Mouse (Mus musculus): ENCODE data around the gene Zfp462.

Zfp462 gene

DNA sequence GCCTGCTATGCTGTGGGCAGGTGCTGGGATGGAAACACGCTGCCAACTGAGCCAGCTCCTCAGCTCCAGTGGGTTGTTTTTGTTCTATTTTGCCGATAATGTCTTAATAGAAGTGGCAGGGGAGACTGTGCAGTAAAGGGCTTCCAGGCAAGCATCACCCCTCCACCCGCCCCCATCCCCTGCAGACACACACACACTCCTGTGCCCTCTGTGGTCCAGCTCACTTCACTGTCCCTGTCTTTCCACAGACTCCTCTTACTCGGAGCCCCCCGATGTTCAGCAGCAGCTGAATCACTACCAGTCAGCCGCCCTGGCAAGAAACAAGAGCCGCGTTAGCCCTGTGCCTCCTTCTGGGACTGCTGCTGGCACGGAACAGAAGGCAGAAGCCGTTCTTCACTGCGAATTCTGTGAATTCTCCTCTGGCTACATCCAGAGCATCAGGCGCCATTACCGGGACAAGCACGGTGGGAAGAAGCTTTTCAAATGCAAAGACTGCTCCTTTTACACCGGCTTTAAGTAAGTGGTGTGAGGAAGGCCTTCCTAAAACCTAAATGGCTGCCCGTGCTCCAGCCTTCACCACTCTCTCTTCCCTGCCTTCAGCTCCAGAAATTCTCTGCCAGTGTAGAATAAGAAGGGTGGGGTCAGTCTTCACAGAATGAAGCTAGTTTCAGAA lies 105.2 kb downstream of the Zfp462 start:
- DNase-seq (ENCODE audit: low spot score) = no peak

DNA sequence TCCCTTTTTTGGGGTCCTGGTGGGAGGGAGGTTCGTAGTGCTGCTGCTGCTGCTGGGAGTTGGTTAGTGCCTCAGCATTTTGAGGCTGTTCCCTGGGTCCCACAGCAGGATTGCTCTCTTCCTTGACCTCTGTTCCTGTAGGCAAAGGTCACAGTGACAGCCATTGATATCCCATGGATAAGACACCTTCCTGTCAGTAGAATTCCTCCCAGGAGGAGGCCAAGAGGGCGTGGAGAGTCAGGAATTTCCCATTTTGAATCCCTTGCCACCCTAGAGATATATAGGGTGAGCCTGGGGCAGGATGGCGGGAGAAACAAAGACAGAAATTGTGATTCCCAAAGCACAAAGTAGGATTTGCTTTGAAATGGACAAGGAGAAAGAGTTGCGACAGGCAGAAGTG lies 106.5 kb downstream of the Zfp462 start:
- DNase-seq (ENCODE audit: low spot score) = no peak

DNA sequence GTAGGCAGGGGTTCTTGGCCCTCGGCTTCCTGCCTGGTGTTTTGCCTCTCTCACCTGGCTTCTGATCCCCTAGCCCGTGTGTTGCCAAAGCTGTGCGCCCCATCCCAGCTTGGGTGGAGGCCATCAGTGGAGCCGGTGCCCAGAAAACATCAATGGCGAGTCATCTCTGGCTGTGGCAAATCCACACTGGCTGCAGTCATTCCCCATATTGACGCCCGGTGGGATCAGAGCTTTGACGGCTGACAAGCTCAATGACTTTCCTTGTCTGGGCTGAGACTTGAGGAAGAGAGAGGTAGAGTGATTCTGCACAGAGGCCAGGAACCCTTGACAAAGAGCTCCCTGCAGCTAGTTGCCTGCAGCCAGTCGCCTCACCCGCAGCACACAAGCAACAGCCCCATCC lies 107.8 kb downstream of the Zfp462 start:
- no peak for DNase-seq (ENCODE audit: low spot score)

DNA sequence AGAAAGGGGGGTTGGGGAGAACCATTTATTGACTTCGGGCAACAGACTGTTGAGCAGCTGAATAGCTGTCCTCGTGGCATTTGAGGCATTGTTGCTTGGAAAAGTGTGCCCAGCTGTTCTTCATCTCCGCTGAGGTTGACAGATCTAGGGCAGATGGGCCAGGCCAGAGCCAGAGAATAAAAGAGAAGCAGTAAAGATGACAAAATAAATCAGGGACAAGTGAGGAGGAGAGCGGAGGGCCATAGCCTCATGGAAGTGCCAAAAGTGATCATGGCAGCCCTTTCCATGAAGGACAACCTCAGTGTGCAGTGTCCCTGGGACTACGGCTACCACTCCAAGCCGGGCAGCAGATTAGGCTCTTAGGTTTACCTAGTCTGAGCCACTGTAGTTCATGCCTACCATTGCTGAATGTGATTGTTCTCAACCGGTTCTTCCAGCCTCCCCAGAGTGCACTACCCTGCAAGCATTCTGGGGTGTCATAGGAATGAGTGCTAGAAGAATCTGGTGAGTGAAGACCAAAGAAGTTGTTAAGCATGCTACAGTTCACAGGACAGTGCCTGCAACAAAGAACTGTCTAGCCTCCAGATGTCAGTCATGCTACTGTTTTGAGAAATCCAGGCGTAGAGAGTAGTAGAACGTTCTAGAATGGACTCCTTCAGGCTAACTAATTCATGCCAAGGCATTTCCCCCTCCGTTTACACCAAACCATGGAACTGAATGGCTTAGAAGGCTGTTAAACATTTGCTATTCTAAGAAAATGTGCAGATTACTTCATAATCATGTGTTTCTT lies 113.0 kb downstream of the Zfp462 start:
- no peak for DNase-seq (ENCODE audit: low spot score)

DNA sequence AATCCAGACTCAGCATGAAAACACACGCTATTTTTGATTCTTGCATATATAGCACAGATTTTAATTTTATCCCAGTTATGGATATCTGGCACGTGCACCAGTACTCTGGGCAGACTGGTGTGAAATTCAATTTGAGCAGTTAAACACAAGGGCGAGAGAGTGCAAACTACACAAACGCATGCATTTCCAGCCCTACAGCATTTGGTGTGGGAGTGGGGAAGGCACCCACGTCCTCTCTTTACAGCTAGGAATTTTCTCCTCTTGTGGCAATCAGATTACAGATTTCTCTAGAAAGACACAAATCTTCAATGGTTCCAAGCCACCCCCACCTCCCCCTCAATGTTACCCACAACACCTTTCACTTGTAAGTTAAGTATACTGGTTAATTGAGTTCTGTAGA lies 114.1 kb downstream of the Zfp462 start:
- DNase-seq (ENCODE audit: low spot score) = no peak

DNA sequence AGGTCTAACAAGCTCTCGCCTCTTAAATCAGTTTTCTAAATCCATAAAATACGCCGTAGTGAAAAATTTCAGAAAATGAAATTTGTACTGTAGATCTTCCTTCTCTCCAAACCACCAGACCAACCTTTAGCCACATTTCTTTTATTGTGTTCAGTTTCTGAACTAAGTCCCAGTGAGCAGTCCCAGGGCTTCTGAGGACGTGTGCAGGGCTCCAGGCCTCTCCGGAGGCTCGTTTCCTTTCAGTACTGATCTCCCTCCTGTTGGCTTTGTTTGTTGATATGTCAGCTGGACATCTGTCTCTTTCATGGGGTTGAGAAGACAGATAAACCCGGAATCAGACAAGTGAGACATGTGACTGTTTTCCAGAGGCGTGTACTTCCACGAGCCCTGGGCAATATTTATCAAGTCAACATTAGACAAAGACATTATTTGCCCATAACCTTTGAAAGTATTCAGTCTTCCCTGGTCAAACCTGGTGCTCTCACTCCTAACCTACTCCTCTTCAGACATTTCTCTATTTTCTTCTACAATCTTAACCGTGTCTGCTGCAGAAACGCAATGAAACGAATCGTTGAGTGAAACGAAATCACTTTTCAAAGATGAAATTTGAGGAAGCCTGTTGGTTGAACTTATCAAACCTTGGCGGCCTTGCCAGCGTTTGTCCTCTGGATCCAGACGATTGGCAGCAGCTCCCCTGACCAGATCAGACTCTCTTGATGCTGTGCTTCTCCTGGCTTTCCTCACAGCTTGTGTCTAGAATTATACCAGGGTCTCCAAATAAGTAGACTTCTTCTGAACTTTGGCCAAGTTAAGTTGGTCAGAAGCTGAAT lies 121.7 kb downstream of the Zfp462 start:
- no peak for DNase-seq (ENCODE audit: low spot score)

DNA sequence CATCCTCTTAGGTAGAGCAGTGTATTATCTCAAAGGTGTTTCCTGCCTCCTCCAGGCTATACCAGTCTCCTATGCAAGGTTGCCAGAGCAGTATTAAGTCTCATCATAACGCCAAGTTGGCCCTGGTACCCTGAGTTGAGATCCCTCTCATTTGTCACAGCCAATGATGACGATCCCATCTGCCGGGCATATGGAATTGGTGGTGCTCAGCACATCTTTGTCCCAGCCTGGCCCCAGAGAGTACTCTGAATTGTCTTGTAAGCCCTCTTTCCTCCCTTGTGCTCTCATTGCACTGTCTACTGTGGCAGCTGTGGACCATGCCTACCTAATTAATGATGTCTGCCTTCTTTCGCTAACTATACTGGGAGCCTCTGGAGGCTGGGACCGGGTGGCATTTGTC lies 126.7 kb downstream of the Zfp462 start:
- DNase-seq (ENCODE audit: low spot score) = no peak

DNA sequence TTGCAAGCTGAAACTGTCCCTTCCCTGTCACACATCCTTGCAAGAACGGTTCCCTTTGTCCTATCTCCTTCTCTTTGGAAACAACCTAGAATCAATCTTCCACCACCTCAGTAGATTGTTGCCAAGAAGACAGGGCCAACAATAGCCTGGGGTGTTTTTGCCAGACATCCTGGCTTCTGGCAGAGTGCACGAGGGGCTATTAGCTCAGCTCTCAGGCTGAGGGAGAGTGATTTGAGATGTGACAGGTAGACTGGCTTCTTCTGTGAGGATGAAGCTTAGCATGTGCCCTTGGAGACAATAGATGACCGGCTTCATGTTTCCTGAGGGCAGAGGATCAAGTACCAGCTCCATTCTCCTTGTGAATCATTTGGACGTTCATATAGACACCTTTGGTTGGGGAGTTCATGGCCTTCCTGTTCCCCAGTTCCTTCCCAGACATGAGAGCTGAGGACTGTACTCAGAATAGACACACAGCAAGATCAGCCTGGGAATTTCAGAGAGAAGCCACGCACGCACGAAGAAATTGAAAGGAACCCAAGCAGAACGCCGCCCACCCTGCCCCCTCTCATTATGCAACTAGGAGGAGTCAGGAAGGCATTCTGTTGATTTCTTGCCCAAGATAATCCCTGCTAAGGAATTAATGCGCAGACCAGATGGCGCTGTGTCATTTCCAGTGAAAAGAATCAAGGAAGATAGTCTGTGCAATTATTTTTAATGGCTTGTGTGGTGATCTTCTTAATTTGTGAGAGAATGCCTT lies 132.5 kb downstream of the Zfp462 start:
- DNase-seq (ENCODE audit: low spot score) = no peak

DNA sequence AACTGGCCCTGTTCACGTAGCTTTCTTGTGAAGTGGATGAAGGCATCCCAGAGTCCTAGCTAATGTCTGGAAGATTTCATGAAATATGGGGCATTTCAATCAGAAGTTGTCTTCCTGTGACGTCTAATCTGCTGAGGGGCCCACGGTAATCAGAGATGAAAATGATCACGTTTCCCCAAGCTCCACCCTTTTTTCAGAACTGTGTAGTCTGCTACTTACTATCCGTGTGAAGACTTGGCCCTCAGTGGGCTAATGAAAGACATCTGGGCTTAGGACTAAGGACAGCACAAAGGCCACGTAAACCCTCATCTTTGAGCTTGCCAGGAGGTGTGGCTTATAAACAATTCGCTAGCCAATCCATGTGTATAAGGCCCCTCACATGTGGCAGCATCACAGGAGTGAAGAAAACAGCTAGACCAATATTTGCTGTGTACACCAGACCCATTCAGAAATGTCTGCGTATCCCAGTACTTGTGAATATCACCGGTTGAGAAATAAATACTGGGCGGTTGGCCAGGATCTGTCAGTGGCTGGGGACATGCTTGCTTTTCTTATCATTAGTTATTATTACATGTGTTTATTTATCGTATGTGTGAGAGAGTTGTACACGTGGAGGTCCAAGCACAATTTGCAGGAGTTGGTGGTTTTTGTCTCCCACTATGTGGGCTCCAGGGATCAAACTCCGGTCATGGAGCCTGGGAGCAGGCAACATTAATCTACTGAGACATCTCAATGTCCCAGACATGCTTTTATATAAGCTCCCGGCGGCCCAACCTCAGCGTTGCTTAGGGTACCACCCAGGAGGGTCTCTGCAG lies 133.3 kb downstream of the Zfp462 start:
- DNase-seq (ENCODE audit: low spot score) = no peak

DNA sequence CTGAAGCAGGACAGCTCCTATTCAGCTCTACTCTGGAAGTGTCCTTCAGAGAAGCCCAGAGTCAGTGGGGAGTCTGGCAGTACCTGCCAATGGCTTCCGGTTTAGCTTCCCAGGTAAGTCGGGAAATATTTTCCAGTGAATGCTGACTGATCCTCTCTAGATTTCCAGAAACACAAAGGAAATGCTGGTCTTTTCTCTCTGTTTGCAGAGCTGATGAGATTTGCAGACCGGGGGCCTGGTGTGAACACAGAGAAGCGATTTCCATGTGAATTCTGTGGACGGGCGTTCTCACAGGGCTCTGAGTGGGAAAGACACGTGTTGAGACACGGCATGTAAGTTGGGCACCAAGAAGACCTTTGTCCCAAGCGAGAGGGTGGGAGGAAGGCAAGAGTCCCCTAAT lies 134.2 kb downstream of the Zfp462 start:
- no peak for DNase-seq (ENCODE audit: low spot score)

DNA sequence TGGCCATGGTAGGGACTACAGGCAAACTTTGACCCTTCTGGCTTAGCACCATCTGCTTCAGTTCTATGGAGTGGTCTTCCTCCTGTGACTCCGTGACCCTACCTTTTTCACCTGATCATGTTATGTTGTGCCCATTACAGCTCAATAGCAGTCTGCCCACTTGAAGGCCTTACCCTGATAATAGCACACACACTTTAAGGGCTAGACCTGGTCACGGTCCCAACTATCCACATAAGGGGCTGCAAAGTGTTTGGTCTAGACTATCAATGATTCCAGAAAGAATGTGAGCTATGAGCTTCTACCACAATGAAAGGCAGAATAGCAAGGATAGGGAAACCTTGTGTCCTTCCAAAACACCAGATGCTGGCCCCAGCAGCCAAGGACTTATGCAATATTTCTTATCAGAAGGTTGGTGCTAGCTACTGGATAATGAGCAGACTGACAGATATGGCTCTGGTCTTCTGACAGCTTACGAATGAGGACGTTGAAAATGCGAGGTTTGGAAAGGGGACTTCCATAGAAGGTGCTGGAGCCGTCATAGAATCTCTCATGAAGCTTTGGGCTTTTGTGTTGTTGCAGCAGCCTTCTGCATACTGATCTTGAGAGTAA lies 139.3 kb downstream of the Zfp462 start:
- no peak for DNase-seq (ENCODE audit: low spot score)

DNA sequence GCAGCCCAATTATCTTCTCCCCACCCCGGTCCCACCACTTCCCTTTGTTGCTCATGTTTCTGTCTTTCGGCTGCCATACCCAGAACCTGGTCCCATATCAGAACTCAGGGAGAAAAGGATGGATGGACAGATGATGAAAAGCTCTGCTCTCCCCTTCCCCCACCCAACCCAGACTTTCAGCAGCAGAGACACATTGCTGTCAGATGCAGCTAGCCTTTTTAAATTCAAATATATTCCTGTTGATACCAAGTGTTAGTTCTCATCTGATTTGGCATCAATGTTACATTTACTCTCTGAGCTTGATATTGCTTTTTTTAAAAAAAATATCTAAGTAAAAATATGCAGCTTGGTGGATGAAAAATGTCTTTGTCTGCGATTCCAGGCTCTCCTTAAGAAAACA lies 143.3 kb downstream of the Zfp462 start:
- DNase-seq (ENCODE audit: low spot score) = no peak

DNA sequence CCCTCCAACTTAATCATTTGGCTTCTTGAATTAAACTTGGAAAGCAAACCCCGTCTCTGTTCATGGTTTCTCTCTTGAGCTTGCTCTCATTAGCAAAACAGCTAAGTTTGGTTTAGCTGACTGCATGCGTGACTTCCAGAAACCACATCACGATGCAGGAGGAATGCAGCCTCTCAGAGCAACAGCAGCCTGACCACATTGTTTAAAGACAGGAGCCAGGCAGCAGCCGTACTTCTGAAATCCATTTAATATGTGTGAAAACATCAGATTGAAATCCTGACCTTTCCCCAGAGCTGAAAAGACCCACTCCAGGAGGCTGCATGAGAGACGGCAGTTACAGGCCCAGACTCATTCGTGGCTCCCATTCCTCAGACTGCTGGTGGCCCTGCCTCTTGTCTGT lies 144.1 kb downstream of the Zfp462 start:
- no peak for DNase-seq (ENCODE audit: low spot score)

DNA sequence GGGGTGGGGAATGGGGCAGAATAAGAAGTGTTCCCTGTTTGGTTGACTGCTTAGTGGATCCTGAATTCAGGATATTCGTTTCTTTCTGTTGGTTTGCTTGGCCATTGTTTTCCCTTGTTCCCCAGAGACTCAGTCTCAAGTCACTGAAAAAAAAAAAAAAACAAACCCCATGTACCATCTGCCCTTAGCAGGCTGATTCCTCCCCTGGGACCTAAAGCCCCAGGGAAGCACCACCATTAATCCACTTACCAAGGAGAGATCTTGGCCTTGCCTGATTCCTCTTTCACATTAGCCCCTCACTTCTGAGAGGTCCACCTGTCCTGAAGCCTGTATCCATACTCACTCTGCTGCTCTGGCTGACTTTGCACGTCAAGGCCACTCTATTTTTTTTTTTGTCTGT lies 152.3 kb downstream of the Zfp462 start:
- DNase-seq (ENCODE audit: low spot score) = no peak

DNA sequence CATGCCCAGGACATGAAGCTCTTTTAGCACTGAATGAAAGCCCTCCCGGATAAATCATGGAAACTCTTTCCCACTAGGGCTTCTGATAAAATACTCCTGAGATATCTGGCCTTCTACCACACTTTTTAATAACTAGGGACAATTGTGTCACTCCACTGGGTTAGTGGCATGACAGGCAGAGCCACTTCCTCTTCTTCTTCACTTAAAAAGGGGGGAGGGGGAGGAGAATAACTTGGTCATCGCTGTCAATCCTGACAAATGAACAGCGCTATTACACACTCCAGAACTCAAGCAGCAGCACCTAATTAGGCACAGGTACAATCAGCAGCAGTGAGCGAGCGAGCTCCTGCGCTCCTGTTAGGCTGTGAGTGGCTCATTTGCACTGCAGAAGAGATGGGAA lies 153.5 kb downstream of the Zfp462 start:
- no peak for DNase-seq (ENCODE audit: low spot score)

DNA sequence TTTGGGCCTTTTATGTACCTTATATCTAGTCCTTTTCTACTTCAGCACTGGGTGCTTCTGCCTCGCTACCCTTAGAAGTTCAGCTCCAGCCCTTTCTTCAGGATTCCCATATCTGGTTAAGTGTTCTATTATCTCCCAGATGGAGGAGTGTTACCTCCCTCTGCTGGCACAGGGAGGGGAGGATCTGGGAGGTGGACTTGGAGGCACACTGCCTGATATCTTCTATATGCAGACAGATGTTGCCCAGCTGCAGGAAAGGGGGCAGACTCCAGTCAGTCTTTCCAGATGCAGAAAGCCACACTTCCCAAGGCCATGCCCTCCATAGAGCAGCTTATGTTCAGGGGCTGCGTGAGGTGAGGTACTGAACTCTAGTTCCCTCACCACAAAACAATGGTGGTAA lies 156.0 kb downstream of the Zfp462 start:
- DNase-seq (ENCODE audit: low spot score) = peak; percentile 13

DNA sequence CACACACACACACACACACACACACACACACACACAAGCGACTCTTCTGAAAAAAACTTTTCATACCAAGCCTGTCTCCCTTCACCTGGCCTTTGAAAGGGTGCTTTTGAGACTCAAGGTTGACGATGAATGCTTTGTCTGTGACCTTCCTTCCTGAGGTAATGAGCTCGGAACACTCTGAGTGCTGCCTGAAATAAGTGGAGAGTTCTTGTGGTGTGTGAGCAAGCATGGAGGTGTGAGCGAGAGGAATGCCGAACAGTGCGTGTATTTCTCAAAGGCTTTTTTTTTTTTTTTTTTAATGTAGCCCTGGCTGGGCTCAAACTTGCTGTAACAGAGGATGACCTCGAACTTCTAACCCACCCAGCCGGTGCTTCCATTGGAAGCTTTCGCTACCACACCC lies 156.8 kb downstream of the Zfp462 start:
- DNase-seq (ENCODE audit: low spot score) = no peak

DNA sequence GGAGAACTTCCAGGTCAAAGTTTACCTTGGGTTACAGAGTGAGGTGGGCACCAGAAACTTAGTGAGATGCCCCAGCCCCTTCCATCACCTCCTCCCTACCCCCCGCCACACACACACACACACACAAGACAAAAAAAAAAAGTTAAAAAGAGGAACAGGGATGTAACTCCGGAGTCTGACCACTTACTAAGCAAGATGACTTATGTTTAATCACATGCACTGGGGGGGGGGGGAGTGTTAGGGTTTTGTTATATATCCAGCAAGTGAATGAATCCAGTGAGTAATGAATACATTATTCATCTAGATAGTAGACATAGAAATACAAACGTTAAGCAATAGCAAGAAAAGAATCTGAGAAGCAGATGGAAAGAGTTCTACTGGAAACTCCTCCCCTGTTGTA lies 157.5 kb downstream of the Zfp462 start:
- no peak for DNase-seq (ENCODE audit: low spot score)

DNA sequence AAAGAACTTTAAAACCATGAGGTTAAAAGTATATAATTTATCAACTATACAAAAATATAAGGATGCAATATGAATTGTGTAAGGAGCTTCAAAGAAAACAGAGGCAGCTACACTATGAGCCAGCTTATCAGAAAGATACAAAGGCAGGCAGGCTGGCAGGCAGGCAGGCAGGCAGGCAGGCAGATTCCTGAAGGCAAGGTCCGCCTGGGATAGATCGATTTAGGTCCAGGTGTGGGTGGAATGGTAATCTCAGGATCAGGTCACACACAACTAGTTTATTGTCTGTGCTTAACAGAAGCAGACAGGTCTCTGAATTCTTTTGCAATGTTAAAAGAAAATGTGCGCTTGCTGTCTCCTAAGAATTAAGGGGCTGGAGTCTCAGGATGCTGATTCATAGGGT lies 158.7 kb downstream of the Zfp462 start:
- no peak for DNase-seq (ENCODE audit: low spot score)

DNA sequence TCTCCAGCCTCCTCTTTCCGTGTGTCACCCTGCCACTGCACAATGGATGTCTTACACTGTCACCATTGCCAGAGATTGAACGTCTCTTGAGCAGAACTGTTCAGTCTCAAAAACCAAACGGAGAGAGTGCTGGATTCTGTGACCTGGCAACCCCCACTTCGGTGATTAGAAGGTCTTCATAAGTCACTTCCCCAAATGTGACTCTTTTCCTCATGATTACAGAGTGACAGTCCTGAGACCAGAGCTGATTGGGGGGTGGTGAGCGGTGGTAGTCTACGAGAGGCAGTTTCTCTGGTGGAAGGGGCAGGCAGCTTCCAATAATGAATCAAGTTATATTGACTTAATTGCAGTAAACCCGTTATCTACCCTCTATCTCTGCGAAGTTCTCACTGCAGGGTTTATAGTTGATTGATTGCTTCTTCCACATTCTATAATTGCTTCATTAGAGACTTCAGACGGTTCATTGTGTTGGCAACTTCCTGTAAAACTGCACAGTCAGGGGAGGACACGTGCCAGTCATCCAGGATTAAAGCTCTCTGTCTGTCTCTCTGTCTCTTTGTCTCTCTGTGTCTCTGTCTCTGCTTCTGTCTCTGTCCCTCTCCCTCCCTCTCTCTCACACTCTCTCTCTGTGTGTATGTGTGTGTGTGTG lies 173.1 kb downstream of the Zfp462 start:
- DNase-seq (ENCODE audit: low spot score) = no peak
